ENCODE assay signal across 7 mouse cellular contexts in genomic region chr10:53580137-53580536, GRCm38 (mm10). TPM values are rescaled to one million over a fixed set of nuclear protein-coding genes. Genes with fewer than 3 reads are reported as not detected.
DNase-seq lines count a peak whose midpoint lies in the region; ATAC-seq lines count a peak whose summit lies in the region.

No protein-coding gene starts in this region.

- no peak overlapping the region for H3K9ac ChIP-seq in forebrain, embryonic 16.5 days (replicated peaks; ENCODE audit: low read depth, low read length)
- no peak overlapping the region for H3K9ac ChIP-seq in neural tube, embryonic 12.5 days

- H3K27me3 ChIP-seq in forebrain, embryonic 16.5 days (replicated peaks; ENCODE audit: control insufficient read depth, insufficient read depth, low read length) = no peaks in the 10 kb centered on the region
- H3K27me3 ChIP-seq in neural tube, embryonic 12.5 days (replicated peaks) = no peaks in the 10 kb centered on the region

- peak; percentile 44 for ATAC-seq in forebrain, embryonic 16.5 days
- peak; percentile 49; the same call in 1 of the 2 replicates for ATAC-seq in neural tube, embryonic 12.5 days (ENCODE audit: low FRiP score, low read depth)
- ATAC-seq in erythroblast, adult 5-6 weeks (replicated peaks; ENCODE audit: low FRiP score, poor library complexity, severe bottlenecking) = no peak

- DNase-seq in ES-CJ7 (ENCODE audit: low read depth, low spot score) = peak; percentile 74
- DNase-seq in MEL-GATA-1-ER (ENCODE audit: extremely low read depth, low read depth) = peak; percentile 24
- peak; percentile 13 for DNase-seq in kidney, postnatal 14 days
- DNase-seq in T-cell, adult 2 months (ENCODE audit: low spot score) = no peak

- WGBS in forebrain, embryonic 16.5 days = 25% methylated on average over 6 of the region's 7 CpGs
- 46% methylated on average over 7 of the region's 7 CpGs for WGBS in neural tube, embryonic 12.5 days

- H3K4me1 ChIP-seq in forebrain, embryonic 16.5 days (replicated peaks; ENCODE audit: control insufficient read depth, insufficient read depth, low read length) = peaks cover 8% of the 10 kb centered on the region
- H3K4me1 ChIP-seq in neural tube, embryonic 12.5 days = no peaks in the 10 kb centered on the region

- H3K36me3 ChIP-seq in forebrain, embryonic 16.5 days (ENCODE audit: control insufficient read depth, insufficient read depth) = no peaks in the 10 kb centered on the region
- no peaks in the 10 kb centered on the region for H3K36me3 ChIP-seq in neural tube, embryonic 12.5 days

- no peaks in the 10 kb centered on the region for H3K9me3 ChIP-seq in forebrain, embryonic 16.5 days (ENCODE audit: control insufficient read depth, low read length)
- H3K9me3 ChIP-seq in neural tube, embryonic 12.5 days = no peaks in the 10 kb centered on the region

- H3K27ac ChIP-seq in forebrain, embryonic 16.5 days (ENCODE audit: low read length) = no peak overlapping the region
- H3K27ac ChIP-seq in neural tube, embryonic 12.5 days = no peak overlapping the region

- H3K4me3 ChIP-seq in forebrain, embryonic 16.5 days (replicated peaks; ENCODE audit: low read length) = peak overlapping the region; percentile 37
- H3K4me3 ChIP-seq in neural tube, embryonic 12.5 days = 0 out of 2 replicates have a peak overlapping the region, but pooled peaks have one; percentile 24

- H3K4me2 ChIP-seq in forebrain, embryonic 16.5 days (ENCODE audit: low read length) = peak overlapping the region; percentile 65
- H3K4me2 ChIP-seq in neural tube, embryonic 12.5 days (replicated peaks) = peak overlapping the region; percentile 59

RNA-seq across cellular contexts. Expression of gene Asf1a, which starts 16.4 kb away (rescaled TPM):
- polyA plus RNA-seq in forebrain, embryonic 16.5 days (2015; fragmentation: Nextera tagmentation; extraction: Ambion mirVana) = 88.6 and 98.8 TPM in 2 replicates
- polyA plus RNA-seq in neural tube, embryonic 12.5 days (2016; fragmentation: Nextera tagmentation; extraction: Ambion mirVana) = 133 and 135 TPM in 2 replicates
- total RNA-seq in erythroblast, adult 5-6 weeks (2015; ENCODE audit: low replicate concordance) = 31.1 and 50.2 TPM in 2 replicates
- 21.5 and 33.2 TPM in 2 replicates for total RNA-seq in erythroblast, adult 5-6 weeks (2017; ENCODE audit: low replicate concordance)

RNA-seq across cellular contexts. Expression of gene Mcm9, which starts 50.1 kb away (rescaled TPM):
- 6.1 and 8.2 TPM in 2 replicates for polyA plus RNA-seq in forebrain, embryonic 16.5 days (2015; fragmentation: Nextera tagmentation; extraction: Ambion mirVana)
- 11.9 and 13.4 TPM in 2 replicates for polyA plus RNA-seq in neural tube, embryonic 12.5 days (2016; fragmentation: Nextera tagmentation; extraction: Ambion mirVana)
- total RNA-seq in erythroblast, adult 5-6 weeks (2015; ENCODE audit: low replicate concordance) = 8.8 and 15.4 TPM in 2 replicates
- total RNA-seq in erythroblast, adult 5-6 weeks (2017; ENCODE audit: low replicate concordance) = 14.9 and 49.1 TPM in 2 replicates
